Mouse (Mus musculus) NIH3T3 (cell line): Measurements from ENCODE around the gene Nmt1.

Source experiments
- DNase-seq: peaks from one replicate; pipeline ENCODE4 v3.0.0-alpha.2; 2012; ENCODE audit warnings: low read depth

Nmt1 gene

DNA sequence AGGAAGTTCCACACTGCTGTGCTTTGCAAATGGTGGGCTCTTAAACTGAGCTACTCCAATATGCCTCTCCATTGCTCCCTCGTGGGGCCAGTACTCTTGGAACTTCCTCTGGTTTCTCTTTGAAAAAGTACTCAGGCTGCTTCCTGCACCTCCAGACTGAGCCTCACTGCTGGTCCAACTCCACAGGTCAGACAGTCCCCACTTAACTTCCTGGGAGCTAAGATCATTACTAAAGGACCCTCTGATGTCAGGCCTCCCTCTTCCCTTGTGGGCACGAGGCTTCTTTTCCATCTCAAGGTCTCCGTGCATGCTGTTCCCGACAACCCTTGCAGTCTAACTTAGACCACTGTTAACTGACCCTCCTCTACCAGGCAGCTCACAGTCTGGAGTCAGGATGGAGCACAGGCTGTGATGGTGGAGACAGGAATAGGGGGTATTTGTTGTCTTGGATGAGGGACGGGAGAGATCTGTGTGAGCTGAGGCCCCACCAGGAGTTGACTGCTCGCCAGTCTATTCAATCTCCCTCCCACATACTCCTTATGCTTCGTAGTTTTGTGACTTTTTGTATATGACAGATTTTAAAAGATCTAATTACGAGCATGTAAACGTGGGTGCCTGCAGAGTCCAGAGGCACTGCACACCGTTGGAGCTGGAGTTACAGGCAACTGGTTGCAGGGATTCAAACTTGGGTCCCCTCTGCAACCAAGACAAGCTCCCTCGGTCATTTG, 22.6 kb upstream of the Nmt1 start:
- no peak for DNase-seq

DNA sequence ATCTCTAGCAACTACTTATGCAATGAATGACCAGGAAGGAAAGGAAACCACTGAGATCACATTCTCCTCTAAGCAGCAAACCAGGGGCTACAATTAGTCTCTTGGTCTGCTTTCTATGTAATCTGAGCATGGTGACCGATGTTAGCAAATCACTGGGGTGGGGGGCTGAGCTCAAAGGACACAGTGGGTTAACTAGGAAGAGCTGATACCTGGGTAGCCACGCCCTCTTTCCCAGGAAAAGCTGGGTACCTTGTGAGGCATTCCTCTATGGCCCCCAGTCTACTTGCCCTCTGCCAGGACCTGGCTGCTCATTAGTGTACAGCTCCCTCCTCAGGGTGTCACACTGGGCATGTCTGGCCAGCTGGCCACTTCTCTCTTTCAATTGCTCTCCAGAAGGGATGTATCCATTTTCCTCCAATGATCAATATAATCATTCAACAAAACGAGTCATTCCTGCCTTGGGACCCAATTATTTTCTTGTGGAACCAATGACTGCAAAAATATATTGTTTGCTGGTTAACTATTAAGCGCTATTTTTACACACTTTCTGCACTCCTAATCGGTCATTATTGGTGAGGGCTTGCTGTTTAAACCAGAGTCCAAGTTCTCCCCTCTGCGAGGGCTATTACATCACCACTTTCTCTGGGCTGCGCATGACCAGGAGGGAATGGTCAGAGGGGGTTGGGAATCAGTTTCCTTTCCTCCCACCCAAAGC, 21.5 kb upstream of the Nmt1 start:
- DNase-seq = no peak

DNA sequence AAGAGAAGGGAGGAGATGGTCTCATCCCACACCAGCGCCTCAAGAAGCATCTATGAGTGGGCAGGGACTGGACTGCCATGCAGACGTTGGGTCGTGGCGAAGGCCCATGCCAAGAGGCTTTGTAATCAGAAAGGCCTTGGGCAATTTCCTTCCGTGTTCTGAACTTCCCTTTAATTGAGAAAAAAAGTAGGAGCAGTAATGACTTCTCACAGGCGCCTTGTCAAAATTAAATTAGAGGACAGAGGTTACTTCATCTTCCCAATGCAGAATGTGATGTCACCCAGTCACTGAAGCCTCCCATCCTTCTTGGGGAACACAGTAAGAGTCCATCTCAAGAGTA, 21.0 kb upstream of the Nmt1 start:
- DNase-seq = no peak

DNA sequence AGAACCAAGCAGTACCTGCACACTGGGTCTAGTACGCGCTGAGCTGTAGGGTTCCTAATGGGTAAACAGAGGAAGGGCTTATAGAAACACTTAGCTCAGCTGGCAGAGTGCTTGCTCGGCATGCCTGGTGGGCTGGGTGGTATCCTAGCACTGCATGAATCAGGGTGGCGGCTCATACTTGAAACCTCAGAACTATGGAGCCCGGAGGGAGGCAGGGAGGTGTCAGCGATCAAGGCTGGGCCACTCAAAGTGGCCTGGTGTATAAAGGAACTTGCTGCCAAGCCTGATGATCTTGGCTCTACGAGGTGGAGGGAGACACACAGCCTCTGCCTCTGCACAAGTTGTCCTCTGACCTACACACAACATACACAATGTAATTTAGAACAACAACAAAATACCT, 19.4 kb upstream of the Nmt1 start:
- no peak for DNase-seq

DNA sequence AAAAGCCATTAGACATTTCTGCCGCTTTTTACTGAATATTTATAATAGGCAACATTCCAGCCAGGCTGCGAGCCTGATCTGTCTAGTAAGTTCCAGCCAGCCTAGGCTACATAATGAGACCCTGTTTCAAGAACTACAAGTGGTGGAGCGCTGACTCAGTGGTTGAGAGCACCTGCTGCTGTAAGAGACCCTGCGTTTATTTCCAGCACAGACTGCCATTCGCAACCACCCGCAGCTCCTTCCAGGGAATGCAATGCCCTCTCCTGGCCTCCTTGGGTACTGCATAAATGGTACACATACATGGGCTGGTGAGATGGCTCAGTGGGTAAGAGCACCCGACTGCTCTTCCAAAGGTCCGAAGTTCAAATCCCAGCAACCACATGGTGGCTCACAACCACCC, 18.8 kb upstream of the Nmt1 start:
- no peak for DNase-seq

DNA sequence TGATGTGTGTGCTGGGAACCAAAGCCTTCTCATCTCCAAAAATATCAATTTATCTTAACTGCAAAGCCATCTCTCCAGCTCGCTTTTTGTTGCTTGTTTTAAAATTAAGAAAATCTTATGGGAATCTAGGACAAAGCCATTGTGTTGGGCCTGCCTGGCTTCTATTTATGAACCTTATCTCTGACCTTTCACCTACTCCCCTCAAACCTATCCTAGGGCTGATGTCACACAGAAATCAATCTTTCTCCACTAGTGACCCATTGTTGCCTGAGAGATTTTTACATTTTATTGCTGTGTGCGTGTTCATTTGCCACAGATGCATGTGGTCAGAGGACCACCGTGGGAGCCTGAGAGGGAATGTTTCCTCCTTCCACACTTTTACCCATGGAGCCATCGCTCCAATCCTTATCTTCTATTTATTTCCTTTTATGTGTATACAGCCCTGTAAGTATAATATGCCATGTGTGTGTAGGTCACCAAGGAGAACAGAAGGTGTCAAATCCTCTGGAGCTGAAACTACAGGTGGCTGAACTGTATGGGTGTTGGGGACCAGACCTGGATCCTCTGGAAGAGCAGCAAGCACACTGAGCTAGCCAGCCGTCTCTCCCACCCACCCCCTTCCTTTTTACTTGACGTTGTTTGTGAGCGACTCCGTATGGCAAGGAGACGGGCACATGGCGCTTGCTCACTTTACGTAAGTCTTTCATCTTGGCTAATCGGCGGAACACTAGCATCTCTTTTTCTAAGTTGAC, 17.4 kb upstream of the Nmt1 start:
- no peak for DNase-seq

DNA sequence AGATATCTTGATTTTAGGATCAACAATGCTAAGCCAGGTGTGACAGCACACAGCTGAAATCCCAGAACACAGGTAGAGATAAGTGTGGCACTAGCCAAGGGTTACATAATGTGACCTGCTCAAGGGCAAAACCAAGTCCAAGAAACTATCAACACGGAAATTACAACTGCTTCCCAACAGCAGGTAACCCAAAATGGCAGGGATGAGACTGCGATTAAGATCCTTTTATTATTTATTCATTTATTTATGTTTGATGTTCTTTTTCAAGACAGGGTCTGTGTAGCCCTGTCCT, 16.8 kb upstream of the Nmt1 start:
- DNase-seq = no peak

DNA sequence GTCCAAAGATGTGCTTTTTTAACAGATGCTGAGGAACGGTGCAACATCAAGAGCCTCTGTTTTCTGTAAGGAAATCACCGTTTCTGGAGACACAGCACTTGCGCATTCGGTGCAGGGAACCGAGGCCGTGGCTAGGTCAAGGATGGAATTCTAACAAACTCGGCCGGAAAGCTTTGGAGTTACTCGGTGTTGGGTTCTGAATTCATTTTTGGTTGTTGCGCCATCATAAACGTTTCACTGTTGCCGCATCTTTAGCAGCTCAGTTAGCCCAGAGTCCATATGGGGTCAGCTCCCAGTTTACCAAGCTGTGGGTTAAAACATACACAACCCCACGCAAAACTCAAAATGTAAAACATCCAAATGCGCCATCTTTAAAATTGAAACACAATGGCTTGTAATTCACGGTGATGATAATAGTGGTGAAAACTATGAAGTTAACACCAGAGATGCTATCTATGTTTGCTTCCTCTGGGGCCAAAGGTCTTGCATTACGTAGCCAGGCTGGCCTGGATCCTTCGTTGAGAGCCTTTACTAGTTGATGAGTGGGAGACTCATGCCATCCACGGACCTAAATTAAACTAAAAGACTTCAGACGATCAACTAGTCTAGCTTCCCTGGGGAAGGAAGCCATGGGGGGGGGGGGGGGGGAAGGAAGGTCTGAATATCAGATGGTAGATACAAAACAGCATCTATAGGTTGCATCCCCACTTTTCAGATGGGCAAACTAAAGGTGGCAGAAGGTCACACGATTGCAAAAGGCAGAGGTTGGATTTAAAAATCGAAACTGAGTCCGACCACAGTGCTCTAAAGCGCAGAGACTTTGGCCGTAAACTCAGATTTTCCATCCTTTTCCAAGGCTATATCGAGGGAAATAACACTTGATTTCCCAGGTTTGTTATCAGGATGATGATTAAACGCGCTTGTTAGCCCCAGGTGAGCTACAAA, 11.8 kb upstream of the Nmt1 start:
- peak; percentile 47 for DNase-seq

DNA sequence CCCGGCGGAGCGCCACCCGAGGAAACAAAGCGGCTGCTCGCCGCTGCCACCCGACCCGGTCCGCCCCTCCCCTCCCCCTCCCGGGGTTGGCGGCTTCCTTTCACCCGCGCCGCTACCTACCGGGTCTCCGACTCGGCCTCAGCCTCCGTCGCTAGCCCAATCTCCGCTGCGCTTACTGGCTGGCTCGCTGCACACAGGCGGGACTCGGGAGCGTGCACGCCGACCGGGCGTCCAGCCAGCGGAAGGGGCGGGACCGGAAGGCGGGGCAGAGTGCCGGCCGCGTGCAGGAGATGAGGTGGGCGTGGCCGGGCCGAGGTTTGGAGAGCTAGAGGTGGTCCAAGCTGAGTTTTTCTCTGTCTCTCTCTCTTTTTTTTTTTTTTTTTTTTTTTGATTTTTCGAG, 11.1 kb upstream of the Nmt1 start:
- peak; percentile 99 for DNase-seq

DNA sequence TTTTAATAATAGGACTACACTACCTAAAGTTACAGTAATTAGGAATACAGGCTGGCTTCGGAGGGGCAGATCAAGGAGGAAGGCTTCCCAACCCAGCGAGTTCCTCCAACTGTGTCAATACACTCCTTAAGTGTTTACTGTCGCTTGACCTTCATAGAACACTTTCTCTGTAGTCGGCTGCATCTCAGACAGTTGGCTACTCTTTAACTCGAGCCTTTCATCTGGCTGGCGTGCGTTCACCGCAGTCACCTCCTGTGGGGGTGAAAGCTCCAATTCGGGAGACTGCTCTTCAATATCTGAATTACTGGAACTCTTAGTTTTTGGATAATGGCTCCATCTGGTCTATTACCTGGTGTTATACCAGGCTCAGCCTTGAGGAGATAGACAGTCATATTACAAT, 10.3 kb upstream of the Nmt1 start:
- DNase-seq = no peak

DNA sequence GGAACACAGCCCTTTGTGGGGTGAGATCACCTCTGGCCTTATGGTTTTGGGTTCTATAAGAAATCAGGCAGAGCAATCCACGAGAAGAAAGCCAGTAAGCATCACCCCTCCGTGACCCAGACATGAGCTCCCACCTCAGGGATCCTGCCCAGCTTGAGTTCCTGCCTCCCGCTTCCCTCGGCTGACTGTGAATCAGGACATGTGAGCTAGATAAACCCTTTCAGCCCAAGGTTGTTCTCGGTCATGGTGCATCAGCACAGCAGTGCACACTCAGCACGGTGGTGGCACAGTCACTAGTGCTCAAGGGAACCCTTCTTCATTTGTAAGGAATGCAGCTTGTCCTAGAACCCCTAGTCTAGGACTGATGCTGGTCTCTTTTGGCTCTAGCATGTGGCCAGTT, 9.1 kb upstream of the Nmt1 start:
- DNase-seq = no peak

DNA sequence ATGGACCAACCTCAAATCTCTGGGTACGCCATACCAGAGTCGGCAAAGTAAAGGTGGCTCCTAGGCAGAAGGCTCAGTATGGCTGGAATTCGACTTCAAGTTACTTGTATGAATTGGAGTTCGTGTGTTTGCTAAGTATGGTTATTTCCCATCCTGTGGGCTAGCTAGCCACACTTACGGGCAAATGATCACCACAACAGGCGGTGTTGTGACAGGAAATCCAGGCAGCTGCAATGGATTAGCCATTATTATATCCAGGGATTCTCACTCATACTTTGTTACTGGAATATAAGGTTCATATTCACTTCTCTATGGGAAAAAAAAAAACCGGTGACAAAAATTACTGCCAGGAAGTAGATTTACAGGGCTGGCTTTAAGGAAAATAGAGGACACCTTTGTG, 8.7 kb upstream of the Nmt1 start:
- no peak for DNase-seq

DNA sequence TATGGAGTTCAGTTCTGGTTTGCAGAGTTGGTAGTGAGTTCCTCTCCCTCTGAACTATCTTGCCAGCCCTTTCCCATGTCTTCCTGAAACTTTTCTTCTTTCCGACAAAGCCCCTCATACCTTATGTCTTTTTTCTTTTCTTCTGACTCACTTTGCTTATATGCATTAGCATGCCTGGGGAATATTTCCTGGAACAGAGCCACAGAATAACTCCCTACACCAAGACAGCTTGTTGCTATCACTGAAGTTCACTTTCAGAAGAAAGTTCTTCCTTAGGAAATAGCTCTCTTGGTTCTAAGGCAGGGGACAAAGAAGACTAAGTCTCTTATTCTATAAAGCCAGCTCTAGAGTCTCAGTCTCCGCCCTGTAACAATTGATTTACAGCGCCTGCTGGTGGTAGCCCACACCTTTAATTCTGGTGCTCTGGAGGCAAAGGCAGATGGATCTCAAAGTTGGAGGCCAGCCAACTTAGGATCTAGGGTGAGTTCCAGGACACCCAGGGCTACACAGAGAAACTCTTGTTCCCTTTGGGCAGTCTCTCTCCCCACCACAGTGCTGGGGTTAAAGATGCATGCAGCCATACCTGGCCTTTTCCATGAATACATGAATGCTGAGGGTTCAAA, 7.2 kb upstream of the Nmt1 start:
- DNase-seq = peak; percentile 76

DNA sequence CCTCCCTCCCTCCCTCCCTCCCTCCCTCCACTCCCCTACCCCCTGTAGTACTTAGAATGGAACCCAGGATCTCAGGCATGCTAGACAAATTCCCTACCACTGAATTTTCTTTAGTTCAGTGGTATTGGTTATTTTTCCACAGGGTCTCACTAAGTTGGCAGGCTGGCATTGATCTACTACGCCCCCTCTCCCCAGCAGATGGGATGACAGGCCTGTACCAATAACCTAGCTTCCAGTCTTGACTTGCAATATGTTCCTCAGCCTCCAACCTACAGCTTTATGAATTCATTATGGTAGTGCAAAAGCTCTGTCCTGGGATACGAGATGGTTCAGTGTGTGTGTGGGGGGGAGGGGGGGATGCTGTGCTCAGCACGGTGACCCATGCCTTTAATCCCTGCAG, 4.0 kb upstream of the Nmt1 start:
- no peak for DNase-seq

DNA sequence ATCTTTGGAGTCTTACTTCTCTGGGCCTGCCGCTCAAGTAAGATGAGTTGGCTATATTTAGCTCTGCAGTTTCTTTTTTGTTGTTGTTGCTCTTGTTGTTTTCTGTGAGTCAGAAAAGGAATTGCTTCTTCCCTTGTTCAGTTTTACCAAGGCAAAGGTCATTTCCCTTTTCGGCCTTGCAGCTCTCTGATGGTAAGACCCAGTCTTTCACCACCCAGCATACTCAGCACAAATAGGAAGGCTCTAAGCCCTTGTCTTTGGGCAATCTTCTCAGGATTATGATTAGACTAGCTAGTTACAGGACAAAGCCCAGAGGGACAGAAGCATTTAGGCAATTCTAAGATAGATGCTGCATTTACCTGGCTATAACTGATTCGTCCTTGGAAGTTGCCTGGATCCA, 1.1 kb upstream of the Nmt1 start:
- DNase-seq = no peak

DNA sequence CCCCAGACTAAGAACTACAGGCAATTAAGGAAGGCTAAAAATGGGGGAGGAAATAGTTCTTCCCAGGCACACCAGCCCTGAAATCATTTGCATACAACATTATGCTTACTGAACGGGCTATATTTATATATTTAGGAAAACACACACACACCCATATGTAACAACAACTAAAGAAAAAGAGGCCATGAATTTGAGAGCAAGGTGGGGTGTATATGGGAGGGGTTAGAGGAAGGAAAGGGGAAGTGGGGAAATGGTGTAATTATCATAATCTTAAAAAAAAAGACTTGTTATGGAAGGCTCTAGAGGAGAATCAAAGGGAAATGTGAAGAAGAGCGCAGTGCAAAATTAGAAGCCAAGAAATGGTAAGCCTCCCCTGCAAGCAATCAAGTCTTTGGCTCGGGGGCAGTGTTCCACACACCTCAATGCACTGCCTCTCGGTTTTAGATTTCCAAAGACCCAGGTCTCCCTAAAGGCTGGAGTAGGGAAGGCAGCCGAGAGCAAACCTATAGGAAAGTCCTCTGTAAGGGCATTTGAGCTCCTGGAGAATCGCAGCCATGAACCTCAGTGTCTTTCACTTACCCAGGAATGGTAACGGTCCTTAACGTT, 317 bp upstream of the Nmt1 start:
- DNase-seq = no peak

DNA sequence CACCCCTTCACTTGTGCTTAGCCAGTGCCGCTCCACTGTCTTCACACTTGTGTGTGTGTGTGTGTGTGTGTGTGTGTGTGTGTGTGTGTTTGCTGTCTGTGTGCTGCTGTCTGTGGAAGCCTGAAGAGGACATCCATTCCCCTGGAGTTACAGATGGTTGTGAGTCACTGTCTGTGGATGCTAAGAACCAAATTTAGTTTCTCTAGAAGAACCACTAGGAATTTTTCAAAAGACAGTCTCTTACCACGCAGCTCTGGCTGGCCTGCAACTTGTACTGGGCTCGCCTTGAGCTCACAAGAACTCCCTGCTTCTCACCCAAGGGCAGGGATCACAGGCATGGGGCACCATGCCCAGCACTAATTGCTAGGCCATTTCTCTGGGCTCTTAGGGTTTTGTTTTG, 5.0 kb downstream of the Nmt1 start:
- DNase-seq = peak; percentile 48

DNA sequence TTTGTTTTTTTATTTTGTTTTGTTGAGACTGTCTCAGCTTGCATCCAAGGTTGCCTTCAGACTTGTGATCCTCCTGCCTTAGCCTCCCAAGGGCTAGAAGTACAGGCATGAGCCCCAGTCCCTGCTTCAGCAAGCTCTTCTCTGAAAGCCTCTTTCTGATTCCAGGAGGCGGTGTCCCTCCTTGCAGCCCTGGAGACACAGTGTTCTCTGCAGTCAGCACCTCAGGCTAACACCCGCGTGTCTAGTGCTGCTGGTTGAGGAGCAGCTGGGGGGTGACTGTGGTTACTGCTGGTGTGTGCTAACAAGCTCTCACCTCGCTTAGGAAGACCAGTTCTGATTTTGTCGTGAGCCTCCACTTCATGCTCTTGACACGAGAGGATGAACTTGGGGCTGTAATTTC, 7.0 kb downstream of the Nmt1 start:
- no peak for DNase-seq

DNA sequence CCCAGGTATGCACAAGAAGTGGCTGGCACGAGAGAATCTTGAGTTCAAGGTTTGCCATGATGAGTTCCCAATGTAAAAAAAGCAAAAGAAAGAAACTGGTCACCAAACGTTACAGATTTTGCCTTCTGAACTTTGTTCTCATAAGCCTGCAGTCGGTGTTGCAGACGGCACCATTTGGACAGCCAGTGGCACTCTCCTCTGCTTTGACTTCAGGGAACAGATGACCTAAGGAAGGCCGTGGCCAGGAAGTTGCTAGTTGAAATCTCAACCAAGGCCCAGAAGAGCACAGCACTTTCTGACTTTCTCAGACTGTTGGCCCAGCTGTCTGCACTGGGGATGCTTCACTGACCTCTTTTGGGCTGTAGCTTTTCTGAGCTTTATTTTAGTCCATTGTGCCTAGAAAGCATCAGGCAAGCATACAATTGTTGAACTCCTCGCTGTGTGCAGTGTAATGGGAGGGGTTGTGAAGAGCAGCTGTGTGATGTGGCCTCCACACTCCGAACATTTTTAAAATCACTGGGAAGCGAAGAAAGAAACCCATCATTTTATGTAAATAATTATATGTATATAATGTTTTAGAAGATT, 9.0 kb downstream of the Nmt1 start:
- DNase-seq = no peak

DNA sequence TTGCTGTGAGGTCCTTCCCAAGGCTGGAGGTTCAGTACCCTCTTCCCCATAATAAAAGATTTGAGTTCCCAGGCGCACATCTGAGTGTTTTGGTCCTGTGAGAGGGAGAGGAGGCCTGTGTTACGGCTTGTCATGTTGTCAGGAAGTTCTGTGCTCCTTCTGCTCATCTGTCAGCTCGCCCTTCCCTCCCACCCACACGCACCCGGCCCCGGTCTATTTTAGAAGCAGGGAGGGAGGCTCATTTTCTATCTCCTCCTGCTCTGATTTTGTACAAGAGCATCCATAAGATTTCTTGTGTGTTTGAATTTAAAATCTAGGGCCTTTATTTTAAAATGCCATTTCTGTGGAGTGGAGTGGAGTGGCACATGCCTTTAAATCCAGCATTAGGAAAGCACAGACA, 10.0 kb downstream of the Nmt1 start:
- DNase-seq = no peak

DNA sequence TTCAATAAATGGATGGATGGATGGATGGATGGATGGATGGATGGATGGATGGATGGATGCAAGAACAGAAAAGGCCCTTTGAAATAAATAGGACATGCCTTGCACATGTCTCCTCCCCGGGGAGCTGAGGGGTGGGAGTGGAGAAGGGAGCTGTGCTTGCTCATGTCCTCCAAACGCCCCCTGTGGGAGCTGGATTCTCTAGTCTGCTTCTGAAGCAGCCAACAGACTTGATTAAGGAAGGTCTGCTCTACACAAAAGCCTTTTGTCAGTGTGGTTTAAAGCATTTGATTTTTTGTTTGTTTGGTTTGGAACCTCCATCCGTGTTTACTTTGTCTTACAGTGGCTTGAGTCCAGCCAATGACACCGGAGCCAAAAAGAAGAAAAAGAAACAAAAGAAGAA, 14.8 kb downstream of the Nmt1 start:
- DNase-seq = peak; percentile 53
